Mouse (Mus musculus): ENCODE results near the gene Ndufs2.
A peak's percentile ranks its signal among the peaks of the same experiment; 100 is the strongest.
"Not testable (repeated sequence)": the region's sequence is repeated elsewhere in the genome, so short reads cannot be mapped to it uniquely, and the experiment has no call there.

Gene Ndufs2

DNA sequence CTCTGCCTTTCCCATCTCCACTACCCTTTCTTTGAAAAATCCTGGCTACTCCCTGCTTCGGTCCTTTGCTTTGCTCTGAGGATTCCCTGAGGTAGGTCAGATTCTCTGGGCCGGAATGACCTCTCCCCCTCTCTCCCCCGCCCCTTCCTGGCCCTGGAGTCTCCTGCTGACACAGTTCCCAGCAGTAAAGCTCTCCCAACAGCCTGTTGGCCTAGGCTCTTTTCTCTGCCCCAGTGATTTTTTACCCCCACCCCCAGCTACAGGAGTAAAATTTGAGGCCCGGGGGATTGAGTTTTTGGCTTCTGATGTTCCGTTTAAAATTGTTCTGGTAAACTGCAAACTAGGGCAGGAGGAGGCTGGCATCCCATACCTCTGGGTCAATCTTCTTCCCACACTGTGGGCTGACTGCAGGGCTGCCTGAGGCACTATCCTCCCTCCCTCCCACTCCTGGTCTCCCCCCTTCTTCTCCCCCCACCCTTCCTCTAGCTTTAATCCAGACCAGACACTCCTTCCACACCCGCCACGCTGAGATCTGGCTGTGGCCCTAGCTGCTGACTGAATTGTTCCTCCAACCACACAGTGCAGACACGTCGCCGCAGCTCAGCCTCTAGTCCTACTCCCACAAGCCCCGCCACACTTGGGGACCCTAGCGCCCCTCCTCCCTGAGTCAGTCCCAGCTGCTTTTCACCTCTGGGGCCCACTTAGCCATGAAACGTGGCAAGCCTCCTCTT, 571 bp upstream of the Ndufs2 start:
- no peak for DNase-seq (ENCODE audit: low read depth)

DNA sequence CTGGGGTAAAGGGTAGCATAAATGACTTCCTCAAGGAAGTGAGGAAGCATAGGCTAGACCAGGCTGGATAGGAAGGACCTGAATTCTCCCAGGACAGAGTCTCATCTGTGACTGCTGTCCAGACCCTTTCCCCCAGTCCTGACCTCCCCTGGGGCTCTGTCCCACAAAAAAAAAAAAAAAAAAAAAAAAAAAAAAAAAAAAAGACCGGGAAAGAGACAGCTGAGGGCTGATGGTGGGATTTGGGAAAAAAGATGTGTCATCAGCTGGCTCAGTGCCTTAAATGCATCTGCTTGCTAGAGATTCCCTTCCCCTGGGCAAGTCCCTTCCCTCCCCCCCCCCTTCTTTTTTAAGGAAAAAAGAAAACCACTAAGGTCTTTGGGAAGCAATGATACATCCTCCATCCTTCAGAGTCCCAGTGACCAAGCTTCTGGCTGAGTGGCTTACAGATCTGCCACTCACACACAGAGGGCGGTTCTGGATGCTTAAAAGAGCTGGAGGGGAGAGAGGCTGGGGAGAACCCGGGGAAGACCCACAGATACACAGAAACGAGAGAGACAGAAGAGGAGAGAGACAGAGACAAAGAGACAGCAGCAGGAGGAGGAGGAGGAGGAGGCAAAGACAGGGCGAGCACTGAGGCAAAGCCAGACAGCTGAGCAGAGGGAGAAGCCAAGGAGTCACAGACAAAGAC, 1.1 kb downstream of the Ndufs2 start, which contains the start of gene Adamts4:
Gene Adamts4, plus strand, starts transcription at position 509 of the 688 bp plus-strand sequence.
- no peak for DNase-seq (ENCODE audit: low read depth)

DNA sequence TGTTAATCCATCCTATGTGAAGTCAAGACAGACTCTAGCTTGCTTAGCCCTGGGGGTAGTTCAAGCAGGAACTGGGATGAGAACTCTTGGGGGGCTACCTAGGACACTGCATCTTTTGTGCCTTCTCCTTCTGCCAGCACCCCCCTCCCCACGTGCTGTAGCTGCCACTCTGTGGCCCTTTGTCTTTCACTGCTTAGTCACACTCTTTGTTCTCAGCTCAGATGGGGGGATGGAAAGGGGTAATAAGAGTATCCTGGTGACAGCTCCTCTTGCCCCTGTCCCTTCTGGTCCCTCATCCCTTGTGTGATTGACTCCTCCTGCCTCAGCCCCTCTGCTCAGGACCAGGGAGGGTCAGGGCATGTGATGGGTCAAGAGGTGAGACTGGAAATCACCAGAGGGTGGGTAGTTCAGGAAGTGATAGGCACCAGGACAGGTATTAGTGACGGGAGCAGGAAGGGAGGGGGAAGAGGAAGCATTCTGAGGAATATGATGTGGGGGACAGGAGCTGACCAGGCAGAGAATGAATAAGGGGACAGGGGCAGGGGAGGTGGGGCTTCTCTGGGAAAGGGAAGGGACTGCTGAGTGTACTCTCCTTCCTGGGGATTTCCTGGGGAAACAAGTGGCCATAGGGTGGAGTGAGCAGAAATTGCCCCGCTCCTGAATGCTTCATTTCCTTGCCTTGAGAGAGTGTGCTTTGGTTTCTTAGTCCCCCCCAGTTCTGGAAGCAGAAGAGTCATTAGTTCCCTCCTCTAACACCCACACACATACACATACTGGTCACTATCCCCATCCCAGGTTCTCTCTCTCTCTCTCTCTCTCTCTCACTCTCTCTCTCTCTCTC, 2.6 kb downstream of the Ndufs2 start:
- no peak for DNase-seq (ENCODE audit: low read depth)

DNA sequence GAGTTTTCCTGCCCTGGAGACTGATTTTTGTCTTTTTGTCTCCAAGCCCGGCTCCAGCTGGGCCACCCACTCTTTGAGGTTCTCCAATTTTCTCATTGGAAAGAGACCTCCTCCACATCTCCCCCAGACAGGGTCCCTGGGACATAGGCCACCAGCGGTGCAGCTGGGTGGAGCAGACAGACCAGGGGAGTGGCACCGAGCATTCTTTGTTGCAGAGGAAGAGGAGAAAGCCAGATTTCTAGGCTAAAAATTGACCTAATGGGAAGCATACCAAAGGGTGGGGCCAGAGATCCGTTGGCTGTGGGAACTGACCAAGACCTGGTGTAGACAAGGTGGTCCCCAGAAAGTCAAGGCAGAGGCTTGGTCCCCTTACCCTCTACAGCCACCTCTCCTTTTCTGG, 3.3 kb downstream of the Ndufs2 start:
- DNase-seq (ENCODE audit: low read depth): no peak

DNA sequence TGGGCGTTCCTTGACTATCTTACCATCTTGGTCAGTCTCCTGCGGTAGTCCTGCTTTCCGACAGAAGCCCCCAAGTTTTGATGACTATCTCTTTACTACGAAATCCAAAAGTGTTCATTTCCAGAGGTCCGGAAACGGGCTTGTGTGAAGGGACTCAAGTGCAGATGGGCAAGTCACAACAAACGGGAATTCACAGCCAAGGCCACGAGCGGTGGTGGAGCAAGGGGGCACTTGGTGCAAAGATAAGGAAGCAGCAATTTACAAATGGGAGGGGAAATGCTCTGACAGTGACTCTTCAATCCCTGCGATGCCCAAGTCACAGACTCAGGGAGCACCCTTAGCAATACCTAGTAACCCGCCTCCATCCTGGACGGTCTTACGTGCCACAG, 3.7 kb downstream of the Ndufs2 start:
- no peak for DNase-seq (ENCODE audit: low read depth)

DNA sequence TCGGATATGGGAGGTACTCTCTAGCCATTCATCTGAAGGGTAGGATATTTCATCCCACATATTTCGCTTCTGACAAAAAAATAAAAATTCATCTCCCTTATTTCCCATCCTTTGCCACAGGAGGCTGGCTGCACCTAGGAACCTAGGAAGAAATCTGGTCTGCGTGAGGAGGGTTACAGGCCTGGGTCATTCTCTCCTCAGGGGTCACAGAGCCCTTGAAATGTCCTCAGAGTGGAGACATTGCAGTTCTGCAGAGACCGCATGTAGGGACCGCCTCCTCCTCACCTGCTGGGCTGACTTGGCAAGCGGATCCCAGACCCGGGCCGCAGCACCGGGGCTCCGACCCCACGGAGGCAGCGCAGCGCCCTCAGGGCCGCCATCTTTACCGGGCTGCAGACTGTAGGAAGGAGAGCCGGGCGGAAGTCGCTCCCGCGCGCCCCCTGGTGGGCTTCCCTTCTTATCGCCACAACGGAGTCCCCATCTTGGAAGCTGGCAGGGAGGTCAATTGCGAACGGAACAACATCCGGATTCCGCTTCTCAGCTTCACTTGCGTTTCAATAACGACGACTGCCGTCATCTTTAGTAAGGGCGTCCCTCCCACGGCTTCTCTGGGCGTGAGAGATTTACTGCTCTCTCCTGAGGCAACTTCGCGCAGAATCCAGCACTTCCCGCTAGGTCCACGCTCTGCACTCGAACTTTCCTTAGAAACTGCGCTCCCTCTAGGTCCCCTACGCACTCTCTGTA, 4.3 kb downstream of the Ndufs2 start:
- peak; percentile 98 for DNase-seq (ENCODE audit: low read depth)

DNA sequence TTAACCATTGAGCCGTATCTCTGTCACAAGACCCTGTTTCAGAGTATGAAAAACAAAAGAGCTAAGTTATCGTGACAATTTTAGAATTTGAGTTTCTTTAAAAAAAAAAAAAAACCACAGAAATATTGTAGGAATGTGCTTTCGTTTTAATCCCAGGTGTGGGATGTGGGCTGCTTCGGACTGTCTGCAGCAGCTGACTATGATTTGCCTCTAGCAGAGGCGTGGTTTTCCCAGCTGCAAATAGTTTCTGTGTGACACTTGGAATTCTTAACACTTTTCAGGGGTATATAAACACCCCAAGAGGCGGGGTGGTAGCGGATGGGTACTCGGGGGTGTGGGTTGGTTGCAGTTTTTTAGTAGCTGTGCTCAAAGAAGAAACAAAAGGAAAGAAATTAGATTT, 5.8 kb downstream of the Ndufs2 start:
- DNase-seq (ENCODE audit: low read depth): no peak

DNA sequence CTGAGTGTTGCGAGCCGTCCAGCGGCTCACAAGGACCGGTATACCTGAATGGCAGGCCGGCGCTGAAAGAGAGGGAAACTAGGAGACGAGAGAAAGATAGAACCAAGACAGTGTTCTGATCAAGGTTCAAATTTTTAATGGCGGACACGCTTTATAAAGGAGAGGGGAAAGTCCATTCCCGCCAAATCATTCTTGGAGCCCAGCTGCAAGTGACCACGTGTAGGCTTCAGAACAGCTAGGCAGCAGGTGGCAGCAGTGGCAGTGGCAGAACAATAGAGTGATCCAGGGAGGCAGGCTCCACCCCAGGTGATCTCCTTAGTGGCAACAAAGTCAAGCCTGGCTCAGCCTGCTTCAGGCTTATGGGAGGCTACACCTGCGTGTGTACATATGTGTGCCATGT, 9.2 kb downstream of the Ndufs2 start:
- DNase-seq (ENCODE audit: low read depth): not testable (repeated sequence)

DNA sequence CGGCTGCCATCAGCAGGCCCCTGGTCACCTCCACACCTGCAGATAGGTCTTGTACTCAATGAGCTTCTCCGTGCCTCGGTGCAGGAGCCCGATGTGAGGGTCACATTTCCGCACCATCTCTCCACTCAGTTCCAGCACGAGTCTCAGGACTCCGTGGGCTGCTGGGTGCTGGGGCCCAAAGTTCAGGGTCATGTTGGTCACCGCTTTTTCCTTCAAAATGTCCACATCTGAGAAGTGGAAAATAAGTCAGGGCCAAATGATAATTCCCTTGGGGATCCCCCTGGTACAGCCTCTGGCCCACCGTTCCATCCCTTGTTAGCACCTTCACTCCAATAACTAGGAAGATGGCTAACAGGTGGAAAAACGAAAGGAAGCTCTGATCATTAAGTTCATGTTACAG, 10.3 kb downstream of the Ndufs2 start:
- DNase-seq (ENCODE audit: low read depth): no peak

DNA sequence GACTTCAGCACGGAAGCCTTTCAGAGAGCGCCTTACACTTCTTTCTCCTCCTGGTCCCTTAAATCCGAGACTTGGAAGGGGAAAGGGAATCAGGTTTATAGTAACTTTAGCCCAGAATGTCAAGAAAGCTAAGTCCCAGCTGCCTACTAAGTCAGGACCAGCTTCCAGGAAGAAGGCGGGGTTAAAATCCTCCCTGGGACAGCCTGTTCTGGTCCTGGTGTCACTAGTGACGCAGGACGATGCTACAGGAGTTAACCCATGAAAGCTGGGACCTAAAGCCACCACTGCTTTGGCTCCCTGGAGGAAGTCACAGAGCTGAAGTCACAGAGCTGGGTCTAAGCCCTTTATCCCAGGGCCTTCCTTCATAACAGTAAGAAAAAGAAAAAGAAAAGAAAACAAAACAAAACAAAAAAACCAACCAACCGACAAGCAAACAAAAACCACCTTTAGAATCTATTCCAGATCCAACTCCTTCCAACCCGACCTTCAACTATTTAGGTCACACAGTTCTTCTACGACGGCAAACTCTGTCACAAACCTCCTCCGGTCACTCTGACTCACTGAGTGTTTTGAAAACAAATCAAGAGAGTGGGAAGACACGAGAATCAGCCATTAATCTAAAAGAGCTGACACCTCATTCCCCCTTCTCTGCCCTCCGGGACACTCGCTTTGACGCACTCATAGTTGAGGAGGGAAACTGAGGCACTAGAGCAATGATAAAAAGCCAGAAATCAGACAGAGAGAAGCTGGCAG, 11.0 kb downstream of the Ndufs2 start:
- DNase-seq (ENCODE audit: low read depth): no peak

DNA sequence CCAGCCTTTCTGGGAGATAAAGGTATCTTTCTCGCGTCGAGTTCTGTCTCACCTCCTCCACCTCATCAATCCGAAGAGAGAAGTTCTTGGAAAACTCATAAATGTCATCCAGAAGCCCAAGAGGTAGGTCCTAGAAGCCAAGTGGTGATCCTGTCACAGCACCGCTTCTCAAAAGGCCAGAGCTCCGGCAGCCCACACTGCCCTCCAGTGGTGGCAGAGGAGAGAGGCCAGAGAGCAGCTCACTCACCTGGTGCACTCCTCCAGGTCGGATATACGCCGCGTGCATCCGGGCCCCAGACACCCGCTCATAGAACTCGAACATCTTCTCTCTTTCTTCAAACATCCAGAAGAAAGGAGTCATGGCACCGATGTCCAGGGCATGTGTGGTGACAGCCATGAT, 12.7 kb downstream of the Ndufs2 start:
- DNase-seq (ENCODE audit: low read depth): peak; percentile 76

DNA sequence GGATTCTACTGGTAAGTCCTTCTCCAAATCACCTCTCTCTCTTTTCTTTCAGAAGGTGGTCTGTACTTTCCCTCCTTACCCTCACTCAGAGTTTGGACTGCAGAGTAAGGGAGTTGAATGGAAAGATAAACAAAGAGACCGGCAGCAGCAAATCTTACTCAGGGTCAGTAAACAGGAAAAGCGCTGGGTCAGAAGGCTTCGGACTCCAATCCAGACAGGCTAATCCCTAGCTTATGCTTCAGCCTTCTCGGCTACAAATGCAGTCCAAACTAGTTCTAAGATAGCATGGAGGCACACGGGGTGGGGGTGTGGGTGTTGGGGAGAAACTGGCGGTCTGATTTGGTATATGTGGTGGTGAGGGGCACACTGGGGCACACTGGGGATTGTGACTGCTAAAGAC, 13.8 kb downstream of the Ndufs2 start:
- DNase-seq (ENCODE audit: low read depth): no peak

DNA sequence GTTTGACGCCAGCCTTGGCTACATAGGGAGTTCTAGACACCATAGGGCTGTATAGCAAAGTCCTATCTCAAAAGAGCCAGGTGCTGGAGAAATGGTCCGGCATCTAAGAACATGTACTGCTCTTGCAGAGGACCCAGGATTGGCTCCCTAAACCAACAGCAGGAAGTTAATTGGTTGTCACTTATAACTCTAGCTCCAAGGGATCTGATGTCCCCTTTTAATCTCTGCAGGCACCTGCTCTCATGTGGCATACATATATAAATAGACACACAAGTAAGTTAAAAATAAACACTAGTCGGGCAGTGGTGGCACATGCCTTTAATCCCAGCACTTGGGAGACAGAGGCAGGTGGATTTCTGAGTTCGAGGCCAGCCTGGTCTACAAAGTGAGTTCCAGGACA, 15.4 kb downstream of the Ndufs2 start:
- DNase-seq (ENCODE audit: low read depth): no peak

DNA sequence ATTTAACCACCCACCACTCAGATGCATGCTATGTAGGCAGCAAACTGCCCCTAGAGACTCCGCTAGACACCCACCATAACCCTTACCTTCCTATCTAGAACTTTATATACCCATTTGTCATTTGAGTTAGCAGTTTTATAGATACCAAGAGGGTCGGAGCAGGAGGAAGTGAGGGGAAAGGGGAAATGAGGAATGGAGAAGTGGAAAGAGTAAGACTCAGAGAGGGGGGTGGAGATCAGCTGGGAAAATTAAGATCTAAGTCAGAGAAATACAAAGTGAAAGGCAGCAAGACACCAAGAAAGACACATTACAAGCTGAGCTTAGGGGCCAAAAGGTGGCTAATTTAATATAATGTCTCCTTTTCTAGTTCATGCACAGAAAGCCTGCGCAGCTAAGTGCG, 16.6 kb downstream of the Ndufs2 start:
- no peak for DNase-seq (ENCODE audit: low read depth)

DNA sequence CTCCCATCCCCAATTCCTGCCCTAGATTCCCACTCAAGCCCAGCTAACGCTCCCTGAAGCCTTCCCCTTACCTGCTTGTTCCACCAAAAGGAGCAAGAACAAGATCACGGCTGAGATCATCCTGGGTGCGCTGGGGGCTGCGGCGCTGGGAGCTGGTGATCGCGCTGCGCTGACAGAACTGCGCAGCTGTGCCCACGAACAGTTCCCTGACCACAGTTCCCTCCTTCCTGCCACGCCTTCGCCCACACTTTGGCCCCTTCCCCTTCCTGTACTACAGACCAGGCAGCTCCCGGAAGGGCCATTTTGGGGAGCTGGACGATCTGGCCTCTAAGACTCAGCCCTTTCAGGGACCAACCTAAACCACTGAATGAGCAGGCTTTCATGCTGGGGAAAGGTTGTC, 17.1 kb downstream of the Ndufs2 start, which contains the start of gene Fcer1g:
Gene Fcer1g, minus strand, starts transcription at position 240 of the 400 bp plus-strand sequence.
- DNase-seq (ENCODE audit: low read depth): no peak

DNA sequence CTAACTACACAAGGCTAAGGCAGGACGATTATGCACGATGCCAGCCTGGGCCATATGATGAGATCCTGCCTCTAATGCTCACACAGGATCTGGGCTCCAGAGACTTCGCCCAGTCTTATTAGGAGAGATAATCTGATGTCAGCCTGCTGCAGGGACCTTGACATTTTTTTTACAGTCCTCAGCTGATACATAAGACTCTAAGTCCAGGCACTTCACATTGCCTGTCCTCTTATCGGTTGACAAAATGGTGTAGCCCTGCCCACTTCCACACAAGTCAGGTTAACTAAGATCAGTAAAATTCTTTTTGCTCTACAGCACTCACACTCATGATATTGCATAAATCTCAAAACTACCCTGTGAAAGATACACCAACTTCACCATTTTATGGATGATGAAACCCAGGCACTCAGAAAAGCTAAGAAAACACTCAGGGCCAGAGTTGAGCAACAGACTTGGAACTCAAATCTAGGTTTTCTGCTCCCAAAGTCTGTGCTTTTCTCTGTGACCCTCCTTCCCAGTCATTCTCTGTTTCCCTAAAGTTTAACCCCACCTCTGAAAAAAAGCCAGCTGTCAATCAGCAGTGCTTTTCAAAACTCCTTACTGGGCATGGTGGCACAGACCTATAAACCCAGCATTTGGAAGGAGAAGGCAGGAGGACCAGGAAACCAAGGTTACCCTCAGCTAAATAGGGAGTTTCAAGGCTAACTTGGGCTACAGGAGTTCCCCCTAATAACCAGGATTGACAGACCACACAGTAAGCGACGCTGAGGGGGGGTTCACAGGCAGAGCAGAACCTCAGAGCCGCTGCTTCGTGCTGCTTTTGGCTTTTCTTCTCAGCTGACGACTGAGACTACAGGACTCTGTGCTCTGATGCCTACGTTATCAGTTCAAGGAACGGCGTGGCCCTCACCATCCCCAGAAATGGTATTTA, 18.1 kb downstream of the Ndufs2 start:
- no peak for DNase-seq (ENCODE audit: low read depth)

DNA sequence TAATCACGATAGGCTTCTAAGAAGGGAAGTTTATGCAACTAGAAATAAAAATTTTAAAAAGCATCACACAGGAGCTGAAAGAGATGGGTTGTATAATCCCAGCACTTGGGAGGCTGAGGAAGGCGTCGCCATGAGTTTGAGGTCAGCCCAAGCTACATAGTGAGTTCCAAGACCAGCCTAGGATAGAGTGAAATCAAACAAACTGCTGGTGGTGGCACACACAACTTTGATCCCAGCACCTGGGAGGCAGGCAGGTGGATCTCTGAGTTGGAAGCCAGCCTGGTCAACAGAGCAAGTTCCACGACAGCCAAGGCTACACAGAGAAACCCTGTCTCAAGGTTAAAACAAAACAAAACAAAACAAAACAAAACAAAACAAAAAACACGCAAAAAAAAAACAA, 18.8 kb downstream of the Ndufs2 start:
- DNase-seq (ENCODE audit: low read depth): no peak

DNA sequence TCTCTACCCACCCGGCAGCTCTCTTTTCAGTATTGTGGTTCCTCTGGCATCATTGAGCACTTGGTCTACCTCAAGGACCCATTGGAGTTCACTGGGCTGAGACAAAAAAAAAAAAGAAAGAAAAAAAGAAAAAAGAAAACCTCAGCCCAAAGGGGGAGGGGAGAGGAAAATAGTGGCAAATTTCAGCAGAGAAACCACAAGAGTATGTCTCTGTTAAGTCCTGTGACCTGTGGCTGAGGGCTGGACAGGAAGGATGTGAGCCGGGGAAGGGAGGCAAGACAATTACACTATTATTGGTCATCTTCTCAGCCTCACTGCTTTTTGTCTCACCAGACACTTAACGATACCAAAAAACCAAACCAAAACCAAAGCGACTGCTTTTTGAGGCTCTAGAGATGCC, 19.3 kb downstream of the Ndufs2 start:
- DNase-seq (ENCODE audit: low read depth): peak; percentile 18

DNA sequence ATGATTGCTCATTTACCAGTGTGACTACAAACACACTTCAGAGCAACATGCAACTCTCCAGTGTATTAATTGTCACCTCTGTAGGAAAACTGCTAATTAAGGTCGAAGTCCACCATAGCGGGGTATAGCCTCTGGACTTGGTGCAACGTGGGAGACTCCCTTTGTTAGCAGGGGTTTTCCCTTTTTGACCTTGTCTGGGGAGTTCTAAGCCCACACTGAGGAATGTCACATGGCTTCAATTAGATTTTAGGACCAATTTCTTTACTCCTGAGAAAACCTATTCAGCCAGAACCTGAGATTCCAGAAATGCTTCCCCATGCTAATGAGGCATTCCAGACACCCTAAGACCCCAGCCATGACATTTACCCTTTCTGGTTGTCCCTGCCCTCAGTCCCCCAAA, 21.0 kb downstream of the Ndufs2 start:
- no peak for DNase-seq (ENCODE audit: low read depth)

DNA sequence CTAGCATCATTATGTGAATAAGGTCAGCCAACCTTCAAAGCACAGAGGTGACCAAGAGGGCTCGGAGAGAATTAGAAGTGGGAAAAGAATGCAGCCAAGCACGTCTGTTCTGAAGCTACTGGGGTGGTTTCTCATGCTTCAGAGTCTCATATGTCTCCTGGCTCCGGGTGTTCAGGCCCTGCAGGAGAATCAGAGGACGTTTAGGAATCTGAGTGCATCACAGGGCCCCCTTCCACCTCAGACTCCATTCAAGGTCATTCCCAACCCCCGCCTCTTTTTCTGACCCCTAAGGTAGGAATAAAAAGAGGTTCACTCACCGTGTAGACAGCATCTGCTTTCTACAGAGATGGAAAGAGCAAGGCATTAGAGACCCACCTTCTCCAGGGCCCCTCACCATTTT, 21.4 kb downstream of the Ndufs2 start:
- DNase-seq (ENCODE audit: low read depth): no peak

Data from induced T-regulatory cell, adult 2 months (primary cell).